Mouse (Mus musculus): ENCODE data around the gene Ctsa.

DNA sequence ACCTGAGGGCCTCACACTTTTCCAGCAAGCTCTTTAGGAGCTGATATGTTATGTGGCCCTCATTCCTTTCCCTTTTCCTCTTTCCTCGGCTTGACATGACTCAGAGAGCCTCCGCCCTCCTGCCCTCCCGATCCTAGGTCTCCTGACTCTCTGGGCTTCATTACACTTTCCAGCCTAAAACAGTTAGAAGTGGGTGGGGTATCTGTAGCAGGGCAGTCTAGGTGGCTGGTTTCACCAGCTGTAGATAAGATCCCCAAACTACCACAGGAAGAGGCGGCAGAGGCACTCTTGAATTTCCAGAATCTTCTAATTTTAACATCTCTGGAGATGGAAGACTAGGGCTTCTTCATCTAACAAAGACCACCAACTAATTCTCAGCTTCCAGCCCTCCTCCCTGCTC is 31.9 kb downstream of the Ctsa start:
- no peak for TF ChIP-seq CTCF (IDR thresholded peaks at IDR 0.05; ENCODE audit: low read depth, low read length)
- TF ChIP-seq POLR2A (IDR thresholded peaks at IDR 0.05; ENCODE audit: extremely low read depth, insufficient read depth, low read length) = no peak

Data from liver, adult 2 months (tissue).